Mouse (Mus musculus): ENCODE measurements around the gene Gdi1. TPM values are rescaled to one million over a fixed set of nuclear protein-coding genes. Genes with fewer than 3 reads are reported as not detected.
A peak's percentile ranks its signal among the peaks of the same experiment; 100 is the strongest.

Gene Gdi1
- 100 to 1,000 TPM; 656 to 707 TPM for total RNA-seq (2021)
- long read RNA-seq, experiment 1, transcript Gdi1-205 (4 exons, 633 nt), result minor isoform, 16 of 714 reads
- long read RNA-seq, experiment 1, transcript Gdi1-201 (11 exons, 2,666 nt), result major isoform, 566 of 714 reads
- long read RNA-seq, experiment 1, partial matches to known transcripts, result 46 of 714 reads
- long read RNA-seq, experiment 1, other reads (novel, unspliced or antisense), result 81 of 714 reads
- long read RNA-seq, experiment 2, transcript Gdi1-208 (9 exons, 3,696 nt), result minor isoform, 11 of 788 reads
- long read RNA-seq, experiment 2, transcript Gdi1-205 (4 exons, 633 nt), result minor isoform, 32 of 788 reads
- long read RNA-seq, experiment 2, transcript Gdi1-201 (11 exons, 2,666 nt), result major isoform, 594 of 788 reads
- long read RNA-seq, experiment 2, partial matches to known transcripts, result 60 of 788 reads
- long read RNA-seq, experiment 2, other reads (novel, unspliced or antisense), result 88 of 788 reads

DNA sequence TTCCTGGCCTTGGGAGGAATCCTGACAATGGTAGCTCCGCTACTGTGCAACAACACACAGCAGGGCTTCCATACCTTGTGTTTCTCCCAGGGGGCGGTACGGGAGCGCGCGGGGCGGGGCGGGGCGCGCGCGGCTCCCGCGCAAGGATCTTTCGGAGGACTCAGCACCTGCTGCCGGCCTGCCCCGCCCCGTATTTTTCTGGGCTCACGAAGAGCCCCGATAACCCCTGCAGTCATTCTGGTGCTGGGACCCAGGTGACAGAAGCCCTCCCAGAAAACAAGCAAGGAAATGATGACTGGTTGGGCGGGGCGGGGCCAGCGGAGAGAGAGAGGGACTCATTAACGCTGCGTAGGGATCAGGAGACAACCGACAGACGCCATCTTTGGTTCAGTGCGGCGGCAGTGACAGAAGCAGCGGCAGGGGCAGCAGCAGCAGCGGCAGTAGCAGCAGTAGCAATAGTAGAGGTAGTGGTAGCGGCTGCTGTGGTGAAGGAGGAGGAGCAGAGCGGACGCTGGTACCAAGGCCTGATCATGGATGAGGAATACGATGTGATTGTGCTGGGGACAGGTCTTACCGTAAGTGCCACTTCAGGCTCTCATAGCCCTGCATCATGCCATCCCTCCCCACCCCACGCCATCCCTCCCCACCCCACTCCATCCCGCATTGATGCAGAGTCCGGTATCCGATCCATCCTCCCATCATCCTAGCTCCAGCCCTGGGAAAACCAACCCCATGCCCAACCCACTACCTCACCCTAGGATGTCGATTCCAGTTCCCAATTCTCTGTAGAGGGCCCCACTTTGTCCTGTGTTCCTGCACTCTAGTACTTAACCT lies at the start of gene Gdi1:
TSS of gene Gdi1 (plus strand) at position 132 of the 834 bp plus-strand sequence.
- peak; percentile 67 to 82 for DNase-seq (ENCODE audit: low spot score in 2 of 2)

DNA sequence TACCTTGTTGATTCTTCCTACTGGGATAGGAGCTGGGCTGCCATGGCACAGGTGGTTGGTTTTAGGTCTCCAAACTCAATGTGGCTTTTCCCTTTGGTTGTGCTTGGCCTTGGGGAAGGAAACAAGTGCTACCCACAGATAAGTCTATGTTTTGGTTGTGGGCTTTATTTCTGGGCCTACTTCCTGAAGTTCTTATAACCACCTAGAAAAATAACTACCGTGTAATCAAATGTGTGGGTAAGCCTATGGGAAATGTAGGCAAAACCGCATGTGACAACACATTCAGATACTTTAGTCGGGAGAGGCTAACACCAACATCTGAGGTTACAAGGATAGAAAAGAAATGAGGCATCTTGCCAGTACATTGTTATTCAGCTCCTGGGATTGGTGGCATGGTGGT lies 47.1 kb upstream of the Gdi1 start:
- no peak for DNase-seq (ENCODE audit: low spot score in 2 of 2)

DNA sequence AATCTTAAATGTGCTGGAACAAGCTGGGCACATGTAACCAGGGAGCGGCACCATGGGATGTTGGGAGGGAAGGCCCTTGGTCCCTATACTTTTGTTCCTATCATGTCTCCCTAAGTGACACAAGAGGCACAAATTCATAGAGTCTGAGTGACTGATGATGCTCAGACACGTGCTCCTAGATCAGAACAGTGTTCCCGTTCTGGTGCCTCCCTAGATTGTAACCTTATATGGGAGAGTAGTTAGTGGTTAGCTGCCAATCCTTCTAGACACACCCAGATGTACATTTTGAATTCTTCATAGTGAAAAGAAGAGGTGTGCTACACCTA lies 35.1 kb upstream of the Gdi1 start:
- DNase-seq (ENCODE audit: low spot score in 2 of 2), result no peak

DNA sequence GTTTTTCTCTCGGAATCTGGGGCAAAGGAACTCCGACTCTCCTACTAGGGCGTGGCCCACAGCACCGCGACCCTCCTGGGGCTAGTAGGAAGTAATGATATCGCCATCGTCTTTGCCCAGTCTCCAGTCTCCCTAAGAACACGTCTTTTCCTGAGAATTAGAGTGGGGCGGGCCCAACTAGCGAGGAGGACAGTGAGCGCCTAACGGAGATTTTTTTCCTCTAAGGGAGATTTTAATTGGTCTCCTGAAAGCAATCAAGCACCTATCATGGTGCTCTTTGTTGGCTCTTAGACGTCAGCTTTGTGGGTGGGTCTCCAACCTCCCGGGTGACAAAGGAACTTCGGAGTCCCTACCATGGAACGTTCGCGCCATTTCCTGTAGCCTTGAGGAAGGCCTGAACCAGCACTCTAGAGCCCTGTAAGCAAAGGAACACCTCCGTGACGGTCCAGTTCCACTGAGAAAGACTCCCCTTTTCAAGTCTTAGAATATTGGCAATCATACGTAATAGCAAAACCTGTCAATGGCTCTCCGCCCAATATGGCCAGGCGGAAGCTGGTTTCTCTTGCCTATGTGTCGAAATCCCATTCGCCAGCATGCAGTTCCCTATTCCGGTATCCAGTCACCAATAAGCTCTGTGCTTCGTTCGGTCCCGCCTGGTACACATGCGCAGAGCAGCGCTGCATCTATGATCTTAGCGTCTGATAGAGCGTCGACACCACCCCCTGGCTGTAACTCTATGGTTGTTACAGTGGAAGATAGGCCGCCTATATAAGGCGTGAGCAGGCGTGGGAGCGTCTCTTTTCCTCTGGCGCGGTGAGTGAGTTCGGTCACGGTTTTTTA lies 34.5 kb upstream of the Gdi1 start, which contains the start of gene Rpl10:
TSS of gene Rpl10 (plus strand) at position 751 of the 840 bp plus-strand sequence.
- peak; percentile 87 to 94 for DNase-seq (ENCODE audit: low spot score in 2 of 2)

DNA sequence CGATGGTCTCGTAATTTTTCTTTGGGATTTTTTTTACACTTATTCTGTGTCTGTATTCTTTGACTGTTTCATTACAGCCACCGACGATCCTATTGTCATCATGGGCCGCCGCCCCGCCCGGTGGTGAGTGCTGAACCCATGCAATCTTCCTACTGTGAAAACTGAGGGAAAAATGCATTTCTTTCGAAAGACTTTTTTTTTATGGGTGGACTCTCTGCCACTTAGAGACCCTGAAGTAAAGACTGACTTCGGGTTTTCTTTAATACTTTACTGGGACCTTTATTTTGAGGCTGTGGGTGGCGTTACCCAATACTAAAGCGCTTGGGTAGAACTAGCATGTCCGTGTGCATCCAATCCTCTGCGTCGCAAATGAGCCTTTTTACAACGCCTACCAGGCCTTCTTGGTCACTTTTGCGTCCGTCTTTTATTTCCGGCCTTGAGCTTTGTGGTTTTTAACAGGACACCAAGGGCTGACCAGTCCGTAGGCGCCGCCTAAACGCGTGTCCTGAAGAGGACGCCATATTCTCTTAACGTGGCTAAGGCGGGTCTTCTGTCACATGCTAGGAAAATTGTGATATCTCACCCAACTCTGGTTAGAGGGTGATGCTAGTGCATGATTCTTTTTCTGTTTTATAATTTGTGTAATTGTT lies 33.8 kb upstream of the Gdi1 start:
- DNase-seq (ENCODE audit: low spot score in 2 of 2), result peak in 1 of 2 experiments; percentile 11

DNA sequence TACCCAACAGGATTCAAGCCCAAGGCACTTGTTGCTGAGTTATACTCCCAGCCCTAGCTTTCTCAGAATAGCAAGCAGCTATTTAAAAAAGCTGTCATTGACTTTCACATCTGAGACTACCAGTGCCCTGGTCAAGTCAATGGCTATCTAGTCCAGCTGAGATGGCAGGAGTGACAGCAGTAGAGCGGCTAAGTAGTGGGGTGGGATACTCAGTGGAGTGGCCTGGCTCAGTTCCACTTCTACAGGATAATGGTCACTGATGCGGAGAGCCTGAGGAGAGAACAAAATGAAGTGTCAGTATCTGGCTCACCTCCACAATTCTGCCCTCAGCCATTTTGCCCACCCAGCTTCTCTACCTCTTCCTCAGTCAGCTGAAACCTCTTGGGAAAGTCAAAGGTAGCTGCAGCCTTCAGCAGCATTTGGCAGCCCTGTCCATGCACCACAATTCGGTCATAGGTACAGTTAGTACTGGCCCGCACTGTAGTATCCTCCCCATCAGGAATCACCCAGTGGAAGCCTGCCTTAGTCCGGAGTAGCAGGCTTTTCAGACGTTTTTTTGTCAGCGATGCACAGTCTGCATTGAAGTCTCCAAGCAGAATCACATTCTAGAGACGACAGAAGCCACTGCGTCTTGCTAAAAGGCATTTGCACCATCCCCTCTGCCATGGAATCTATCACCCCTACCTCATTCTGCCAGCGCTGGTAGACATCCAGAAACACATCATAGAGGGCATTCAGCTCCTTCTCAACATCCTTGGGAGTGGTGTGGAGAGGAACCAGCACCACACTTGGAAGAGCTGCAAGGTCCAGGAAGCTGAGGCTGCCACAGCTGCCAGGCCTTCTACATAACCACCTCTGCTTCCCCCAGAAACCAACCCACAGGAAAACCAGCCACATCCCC lies 31.1 kb upstream of the Gdi1 start:
- no peak for DNase-seq (ENCODE audit: low spot score in 2 of 2)

DNA sequence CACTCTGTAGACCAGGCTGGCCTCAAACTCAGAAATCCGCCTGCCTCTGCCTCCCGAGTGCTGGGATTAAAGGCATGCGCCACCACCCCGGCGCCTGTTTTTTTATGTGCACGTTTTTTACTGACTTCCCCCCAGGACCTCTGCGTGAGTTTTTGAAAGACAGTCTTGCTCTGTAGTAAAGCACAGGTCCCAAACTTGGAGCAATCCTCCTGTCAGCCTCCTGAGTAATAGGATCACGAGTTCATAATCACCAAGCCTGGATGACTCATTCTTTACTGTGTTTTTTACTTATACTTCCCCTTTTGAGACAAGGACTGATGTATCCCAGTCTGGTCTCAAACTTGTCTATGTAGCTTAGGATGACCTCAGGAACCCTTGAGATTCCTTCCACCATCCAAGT lies 26.9 kb upstream of the Gdi1 start:
- DNase-seq (ENCODE audit: low spot score in 2 of 2), result no peak

DNA sequence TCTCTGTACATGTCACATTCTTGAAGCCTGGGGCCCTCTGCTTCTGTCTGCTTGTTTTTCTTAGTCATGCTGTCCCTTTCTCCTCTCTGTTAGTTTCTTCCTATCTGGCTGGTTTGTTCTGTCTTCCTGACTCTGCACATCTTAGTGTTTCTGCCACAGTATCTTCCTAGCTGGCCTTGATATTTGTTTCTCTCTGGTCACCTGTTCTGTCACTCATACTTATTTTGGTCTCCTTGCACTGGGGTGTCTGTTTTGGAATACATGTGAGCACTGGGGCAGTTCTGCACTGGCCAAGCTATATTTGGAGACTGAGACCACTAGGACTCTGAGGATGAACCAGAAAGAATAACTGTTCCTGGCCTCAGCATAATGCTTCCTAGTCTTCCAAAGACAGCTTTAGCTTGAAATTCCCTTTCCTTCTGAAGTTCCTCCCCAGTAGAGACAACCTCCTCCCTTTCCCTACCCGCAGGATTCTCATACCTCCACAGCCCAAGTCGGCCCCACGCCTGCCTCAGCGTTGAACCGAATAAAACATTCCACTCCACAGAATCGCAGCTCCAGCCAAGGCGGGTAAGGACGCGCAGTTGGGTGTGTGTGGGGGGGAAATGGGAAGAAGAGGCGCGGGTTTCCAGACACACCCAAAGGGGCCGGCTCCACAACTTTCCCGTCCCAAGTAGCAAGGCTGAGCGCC lies 23.6 kb upstream of the Gdi1 start:
- no peak for DNase-seq (ENCODE audit: low spot score in 2 of 2)

DNA sequence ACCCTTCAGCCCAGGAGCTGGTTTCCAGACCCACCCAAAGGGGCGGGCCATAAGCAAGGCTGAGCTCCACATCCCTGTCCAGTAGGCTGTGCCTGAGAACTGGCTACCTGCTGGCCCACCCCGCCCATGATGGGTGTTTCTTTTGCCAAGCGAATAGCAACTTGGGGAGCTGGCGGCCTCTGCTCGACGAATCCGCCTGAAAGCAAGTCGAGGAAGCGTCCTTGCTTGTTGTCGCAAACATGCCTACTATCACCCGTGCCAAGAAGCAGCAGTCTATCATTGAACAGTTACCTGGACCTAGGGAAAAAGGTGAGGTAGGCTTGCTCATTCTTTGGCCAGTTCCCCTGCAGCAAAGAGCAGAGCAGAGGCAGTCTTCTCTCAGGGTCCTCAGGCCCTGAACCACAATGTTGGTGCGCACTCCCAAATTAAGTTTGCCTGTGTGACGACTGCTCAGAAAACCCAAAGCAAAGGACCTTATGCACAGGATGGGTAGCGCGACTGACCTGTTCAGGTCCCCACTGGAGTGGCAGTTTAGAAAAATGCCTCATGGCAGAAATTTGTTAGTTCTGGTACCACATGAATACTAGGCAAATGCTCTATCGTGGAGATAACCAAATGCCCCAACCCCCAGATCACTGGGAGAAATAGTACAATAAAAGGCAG lies 22.9 kb upstream of the Gdi1 start, which contains the start of the genes Taz and Dnase1l1:
TSS of gene Taz (plus strand) at position 181 of the 663 bp plus-strand sequence.
TSS of gene Dnase1l1 (minus strand) at position 606 of the 663 bp plus-strand sequence.
- peak in 1 of 2 experiments; percentile 23 for DNase-seq (ENCODE audit: low spot score in 2 of 2)

DNA sequence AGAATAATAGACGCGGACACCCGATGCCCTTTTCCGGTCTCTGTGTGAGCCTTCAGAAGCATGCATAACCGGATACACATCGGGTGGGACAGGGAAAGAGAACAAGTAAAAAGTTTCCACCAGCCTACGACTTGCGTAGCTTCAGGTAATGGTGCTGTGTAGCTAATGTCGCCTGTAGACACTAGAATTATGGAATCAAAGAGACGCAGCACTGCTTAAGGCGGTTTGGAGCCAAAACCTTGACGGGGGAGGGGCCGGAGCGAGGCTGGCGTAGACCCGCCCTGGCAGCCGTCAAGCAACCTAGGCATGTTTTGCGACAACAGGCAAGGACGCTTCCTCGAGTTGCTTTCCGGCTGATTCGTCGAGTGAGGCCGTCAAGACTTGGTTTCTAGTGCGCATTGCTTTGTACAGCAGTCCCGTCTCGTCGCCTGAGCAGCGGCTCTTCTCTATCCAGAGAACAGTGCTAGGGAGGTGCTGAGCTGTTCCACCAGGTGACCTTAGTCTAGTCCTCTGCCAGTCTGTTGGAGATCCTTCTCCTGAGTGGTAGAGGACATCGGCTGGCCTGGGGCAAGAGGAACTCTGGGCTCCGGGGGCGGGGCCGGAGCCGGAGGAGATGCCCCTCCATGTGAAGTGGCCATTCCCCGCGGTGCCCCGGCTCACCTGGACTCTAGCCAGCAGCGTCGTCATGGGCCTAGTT lies 22.3 kb upstream of the Gdi1 start:
- DNase-seq (ENCODE audit: low spot score in 2 of 2), result peak; percentile 78 to 88

DNA sequence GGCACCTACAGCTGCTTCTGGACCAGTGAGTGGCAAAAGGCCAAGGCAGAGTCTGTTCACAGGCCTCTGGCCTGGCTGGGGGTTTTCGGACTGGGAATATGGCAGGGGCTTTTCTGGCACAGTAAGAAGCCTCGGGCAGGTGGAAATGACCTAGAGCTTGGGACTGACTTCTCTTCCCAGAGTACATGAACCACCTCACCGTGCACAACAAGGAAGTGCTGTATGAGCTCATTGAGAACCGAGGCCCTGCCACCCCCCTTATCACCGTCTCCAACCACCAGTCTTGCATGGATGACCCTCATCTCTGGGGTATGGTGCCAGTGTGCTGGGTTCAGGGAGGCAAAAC lies 21.7 kb upstream of the Gdi1 start:
- DNase-seq (ENCODE audit: low spot score in 2 of 2), result no peak

DNA sequence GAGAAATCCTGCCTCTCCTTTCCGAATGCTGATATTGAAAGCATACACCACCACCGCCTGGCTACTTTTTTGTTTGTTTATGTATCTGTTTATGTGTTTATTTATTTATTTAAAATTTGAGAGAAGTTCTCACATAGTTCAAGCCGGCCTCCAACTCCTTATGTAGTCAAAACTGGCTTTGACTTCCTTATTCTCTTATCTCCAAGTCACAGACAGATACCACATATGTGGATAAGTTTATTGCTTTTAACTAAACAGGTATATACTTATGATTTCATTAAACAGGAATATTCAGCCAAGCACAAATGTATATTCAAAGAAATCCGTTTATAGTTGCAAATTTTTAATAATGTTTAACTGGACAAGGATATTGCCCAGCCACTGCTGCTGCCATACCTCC lies 11.4 kb upstream of the Gdi1 start:
- no peak for DNase-seq (ENCODE audit: low spot score in 2 of 2)

DNA sequence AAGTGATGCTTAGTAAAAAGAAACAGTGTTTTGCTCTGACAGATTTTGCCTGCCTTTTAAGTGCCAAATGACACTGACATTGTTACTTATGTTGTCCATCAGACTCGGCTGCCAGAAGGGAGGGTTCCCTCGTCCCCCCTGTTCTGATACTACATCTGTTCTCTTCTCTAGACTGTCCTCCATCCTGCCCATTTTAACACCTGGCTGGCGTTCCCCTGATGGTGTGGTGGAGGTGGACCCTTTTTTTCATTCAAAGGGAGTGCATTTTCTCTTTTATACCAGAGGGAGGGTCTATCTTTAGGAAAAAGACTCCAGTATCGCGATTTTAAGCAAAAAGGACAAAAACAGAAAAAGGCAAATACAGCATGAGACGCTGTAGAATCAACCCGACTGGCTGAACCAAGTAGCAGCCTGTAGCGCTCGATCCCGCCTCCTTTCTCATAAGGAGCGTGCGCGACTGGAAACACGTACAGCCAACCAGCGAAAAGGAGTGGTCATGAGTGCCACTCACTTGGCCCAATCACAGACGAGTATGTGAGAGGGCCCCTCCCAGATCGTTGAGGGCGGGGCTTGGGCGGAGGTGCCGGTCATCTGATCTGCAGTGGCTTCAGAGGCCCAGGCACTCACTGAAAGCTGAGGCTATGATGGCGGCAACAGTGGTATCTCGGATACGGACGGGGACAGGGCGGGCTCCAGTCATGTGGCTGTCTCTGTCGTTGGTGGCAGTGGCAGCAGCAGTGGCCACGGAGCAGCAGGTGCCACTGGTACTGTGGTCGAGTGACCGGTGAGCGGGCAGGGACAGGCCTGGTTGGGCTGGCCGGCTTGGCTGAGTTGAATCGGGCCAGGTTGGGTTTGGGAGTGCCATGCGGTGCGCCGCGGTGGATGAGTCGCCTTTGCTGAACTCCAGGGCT lies 8.0 kb upstream of the Gdi1 start, which contains the start of gene Atp6ap1:
TSS of gene Atp6ap1 (plus strand) at position 560 of the 911 bp plus-strand sequence.
- peak; percentile 90 to 95 for DNase-seq (ENCODE audit: low spot score in 2 of 2)

DNA sequence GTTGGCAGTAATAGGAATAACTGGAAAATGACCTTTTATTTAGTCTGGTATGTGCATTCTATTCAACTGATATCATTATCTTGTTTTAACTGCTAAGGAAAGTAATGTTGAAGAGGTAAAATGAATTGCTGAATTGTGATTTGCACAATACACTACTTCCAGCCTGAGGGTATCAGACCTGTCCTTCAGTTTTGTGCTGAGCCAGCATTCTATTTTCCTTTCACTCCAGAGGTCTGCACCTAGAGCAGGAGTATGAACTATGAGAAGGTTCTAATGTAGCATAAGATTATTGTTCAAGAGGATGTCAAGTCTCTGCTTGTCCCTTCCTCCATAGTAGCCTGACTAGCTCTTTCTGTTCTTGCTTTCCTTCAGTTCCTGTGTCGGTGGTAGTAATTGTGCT lies 6.5 kb upstream of the Gdi1 start:
- no peak for DNase-seq (ENCODE audit: low spot score in 2 of 2)

DNA sequence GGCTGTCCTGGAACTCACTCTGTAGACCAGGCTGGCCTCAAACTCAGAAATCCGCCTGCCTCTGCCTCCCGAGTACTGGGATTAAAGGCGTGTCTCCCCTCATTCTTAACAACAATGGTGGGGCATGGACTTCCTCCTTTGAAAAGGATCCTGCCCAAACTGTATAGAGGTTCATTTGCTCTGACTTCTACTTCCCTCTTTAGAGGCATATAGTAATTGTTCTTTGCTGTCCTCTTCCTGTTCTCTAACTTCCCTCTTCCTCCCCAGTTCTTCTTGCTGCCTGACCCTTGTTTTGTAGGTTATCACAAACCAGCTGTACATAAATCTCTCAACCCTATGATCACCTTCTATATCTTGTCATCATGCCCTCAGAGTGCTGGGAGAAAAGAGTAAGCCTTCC lies 5.1 kb upstream of the Gdi1 start:
- DNase-seq (ENCODE audit: low spot score in 2 of 2), result no peak
